Mouse (Mus musculus) liver, postnatal 0 days (tissue): Measurements from ENCODE around the gene Pdzrn3.
A peak's percentile ranks its signal among the peaks of the same experiment; 100 is the strongest.

ENCODE experiments used
- CTCF ChIP-seq: sonication (generic); IDR thresholded peaks from 2 replicates; pipeline ENCODE4 v1.5.1; 2016; ENCODE audit warnings: antibody characterized with exemption, low read depth
- EP300 ChIP-seq: IDR thresholded peaks from 2 replicates; pipeline ENCODE4 v1.6.1; 2016; ENCODE audit warnings: antibody characterized with exemption, low read depth, mild to moderate bottlenecking

DNA sequence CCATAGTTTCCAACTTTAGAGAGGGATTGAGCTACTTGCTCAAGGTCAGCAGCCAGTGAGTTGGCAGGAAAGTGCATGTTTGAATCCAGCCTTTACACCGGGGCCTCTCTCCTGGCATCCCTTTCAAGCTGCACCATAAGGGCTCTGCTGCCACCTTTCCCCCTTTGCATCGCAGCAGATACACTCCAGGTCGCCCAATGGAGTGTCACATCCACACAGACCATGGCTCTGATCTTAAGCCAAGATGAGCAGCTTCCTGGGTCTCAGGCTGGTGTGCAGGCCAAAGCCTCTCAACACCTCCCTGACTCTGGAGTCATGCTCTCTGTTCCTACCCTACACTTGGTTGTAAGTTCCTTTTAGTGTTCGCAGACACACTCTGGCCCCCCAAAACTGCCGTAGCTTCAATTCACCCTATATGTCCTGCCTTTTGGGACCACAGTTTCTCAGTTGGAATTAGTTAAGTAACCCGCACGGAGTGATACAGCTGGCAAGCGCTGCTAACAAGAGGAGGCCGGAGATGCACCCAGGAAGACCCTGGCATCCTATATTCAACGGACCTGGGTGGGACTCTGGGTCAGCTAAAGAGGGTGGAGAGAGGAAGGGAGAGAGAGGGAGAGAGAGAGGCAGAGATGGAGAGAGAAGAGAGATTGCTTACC, 1.1 kb downstream of the Pdzrn3 start:
- TF ChIP-seq EP300, result no peak
- peak; percentile 36 for TF ChIP-seq CTCF
